Mouse (Mus musculus): ENCODE measurements around the gene Zfp563.

Gene Zfp563

DNA sequence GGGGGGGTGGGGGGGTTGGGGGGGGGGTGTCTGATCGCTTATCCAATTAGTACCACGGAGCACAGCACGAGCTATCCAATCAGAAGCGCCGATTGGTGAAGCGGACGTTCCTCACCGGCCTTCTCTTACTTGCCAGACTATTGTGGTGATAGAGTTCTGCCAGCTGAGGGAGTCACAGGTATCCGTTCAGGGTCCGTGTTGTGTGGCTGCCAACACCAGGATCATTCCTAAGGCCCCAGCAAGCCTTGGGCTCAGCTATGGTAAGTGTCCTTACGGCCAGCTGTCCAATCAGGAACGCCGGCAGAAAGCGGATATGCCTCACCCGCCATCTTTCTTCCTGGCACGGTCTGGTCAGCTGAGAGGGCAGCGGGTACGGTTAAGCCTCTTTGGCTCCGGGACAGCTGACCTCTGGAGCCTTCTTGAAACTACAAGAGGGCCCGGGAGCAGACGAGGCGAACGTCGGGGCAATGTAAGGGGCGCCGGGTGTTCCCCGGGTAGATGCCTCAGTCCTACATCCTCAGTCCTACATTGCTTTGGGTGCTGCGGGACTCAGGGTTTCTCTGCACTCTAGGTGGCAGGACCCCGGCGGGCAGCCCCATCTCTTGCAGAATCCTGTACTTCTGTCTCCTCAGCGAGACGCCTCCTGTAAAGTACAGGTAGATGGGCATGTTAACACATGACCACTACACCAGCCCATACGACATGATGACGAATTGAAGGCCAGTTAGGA lies at the start of gene Zfp563:
Zfp563 (plus strand) TSS at position 91 of the 730 bp plus-strand sequence.
- peak; percentile 96 for ATAC-seq (ENCODE audit: low TSS enrichment)

DNA sequence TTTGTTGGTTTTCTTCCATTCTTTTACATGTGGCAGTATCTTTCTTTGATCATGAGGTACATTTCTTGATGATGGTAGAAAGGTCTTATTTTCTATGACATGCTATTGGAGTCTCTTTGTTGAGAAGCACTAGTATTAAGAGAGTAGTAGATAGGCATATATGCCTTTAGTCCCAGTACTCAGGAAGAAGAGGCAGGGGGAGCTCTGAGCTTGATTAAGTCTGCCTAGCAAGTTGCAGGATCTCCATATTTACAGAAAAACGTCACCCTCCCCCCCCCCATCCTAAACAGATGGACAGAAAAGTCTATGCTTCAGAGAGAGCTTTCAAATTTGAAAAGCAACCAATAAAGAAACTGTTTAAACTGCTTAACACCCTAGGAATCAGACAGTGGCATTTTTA lies 30.3 kb upstream of the Zfp563 start:
- ATAC-seq (ENCODE audit: low TSS enrichment), result no peak

DNA sequence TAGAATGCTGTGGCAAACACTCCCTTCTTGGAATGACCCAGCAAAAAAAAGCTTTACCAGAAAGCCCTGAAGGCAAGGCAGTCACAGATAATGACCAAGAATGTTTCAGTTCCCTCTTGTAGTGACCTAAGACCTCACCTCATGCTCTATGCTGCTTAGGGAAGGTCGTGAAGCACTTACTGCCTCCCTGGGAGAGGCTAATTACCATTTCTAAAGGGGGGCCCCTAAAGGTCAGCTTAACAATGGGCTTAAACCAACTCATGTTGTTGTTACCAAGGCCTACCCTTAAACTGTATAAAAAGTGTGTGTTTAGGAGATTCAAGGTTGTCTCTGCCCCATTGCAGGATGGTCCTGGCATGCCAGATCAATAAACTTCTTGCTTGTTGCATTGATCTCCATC lies 26.1 kb upstream of the Zfp563 start:
- no peak for ATAC-seq (ENCODE audit: low TSS enrichment)

DNA sequence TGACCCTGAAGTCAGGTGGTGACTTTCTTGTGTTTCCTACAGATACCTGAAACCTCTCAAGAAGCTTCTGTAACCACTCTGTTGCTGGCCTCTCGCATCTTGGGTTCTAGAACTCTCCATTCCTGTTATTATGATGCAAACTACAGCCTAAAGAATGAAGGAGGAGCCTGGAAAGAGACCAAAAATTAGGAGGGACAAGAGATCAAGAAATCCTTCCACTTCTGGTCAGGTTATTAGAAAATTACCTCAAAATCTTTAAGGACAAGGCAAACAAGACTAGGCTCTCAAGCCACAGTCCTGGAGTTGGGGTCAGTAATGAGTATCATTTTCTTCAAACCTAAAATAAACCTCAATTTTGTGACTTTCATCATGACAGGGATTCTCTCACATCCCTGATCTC lies 21.2 kb upstream of the Zfp563 start, which contains the start of gene 4921501E09Rik:
4921501E09Rik (minus strand) TSS at position 101 of the 400 bp plus-strand sequence.
- no peak for ATAC-seq (ENCODE audit: low TSS enrichment)

DNA sequence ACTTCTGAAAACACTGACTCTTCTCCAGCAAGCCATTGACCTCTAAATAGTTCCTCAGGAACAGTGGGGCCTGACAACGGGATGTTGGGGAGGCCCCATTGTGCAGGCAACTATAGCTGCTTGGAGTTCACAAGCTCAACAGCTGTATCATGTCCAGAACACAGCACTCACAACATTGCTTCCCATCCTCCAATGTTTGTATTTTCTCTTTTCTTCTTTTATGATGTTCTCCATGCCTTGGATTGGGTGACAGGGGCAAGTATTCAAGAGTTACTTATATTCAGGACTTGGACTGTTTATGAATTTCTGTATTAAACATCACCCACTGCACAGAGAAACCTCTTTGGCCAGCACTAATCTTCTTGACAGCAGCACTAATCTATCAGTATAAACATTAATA lies 2.5 kb downstream of the Zfp563 start:
- ATAC-seq (ENCODE audit: low TSS enrichment), result no peak

DNA sequence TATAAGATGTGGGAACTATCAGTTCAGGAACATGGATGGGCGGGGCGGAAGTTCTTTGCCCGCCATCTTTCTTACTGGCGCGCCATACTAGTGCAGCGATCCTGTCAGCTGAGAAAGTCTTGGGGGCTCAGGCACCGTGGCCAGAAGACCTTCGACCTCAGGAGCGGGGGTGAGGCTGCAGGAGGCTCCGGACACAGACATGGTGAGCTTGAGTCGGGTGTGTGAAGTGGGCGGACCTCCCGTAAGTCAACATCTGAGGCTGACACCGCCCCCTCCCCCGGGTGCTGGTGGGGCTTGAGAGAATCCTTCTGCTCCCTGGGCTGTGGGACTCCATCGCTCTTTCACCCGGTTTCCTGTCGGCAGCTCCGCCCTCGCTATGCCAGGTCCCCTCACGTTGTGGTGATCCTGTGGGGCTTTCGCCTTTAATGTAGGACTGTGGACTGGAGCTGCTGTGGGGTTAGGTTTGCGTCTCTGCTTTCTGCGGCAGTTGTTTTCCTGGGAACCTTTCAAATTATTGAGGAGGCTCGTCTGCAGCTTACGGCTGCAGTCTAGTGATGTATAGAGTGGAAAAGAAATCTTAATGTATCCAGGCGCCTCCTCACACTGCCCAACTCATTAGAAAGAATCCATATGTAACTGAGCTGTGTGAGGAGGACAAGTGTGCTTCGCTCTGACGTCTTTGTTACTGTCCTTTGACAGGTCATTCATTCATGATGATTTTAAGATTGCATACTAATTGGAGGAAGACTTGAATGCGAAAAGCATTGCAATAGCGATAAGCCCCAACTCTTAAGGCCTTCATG lies 3.5 kb downstream of the Zfp563 start:
- peak; percentile 78 for ATAC-seq (ENCODE audit: low TSS enrichment)

DNA sequence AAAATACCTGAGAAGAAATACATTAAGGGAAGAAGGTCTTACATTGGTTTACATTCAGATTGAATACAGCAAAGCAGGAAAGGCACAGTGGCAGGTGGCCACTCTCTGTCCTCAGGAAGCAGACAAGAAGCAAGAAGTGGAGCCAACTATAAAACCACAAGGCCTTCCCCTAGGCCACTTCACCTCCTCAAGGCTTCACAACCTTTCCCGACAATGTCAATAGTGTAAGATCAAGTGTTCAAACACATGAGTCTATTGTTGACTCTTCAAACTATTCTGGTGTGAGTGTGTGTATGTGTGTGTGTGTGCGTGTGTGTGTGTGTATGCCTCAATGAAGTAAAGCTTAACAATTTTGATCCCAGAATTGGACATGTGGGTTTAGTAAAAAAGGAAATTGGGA lies 8.3 kb downstream of the Zfp563 start:
- no peak for ATAC-seq (ENCODE audit: low TSS enrichment)

DNA sequence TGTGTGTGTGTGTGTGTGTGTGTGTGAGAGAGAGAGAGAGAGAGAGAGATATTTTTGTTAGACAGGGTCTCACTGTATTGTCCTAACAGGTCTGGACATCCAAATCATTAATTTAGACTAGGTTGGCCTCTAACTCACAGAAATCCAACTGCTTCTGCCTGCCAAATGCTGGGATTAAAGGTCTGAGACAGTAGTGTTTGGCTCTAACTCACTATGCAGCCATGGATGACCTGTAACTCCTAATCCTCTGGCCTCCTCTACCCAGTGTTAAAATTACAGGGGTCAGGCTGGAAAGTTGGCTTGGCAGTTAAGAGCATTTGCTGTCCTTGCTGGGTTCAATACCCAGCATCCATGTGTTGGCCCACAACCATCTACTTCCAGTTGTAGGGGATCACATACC lies 35.4 kb downstream of the Zfp563 start:
- no peak for ATAC-seq (ENCODE audit: low TSS enrichment)

DNA sequence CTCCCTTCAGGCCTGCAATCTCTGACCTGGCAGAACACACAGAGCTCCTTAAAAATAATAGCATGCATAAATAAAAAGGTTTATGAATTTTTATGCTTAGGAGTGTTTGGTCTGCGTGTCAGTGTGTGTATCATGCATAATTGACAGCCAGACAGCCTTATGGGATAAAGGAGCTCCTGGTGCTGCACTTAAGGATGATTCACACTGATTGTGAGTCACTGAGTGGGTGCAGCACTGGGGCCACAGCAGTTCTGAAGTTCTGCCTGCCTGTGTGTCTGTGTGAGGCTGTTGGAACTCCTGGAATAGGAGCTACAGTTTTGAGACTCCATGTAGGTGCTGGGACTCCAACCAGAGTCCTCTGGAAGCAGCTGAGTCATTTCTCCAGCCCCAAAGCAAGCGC lies 37.1 kb downstream of the Zfp563 start:
- ATAC-seq (ENCODE audit: low TSS enrichment), result peak; percentile 72; the same call in 1 of the 2 replicates

DNA sequence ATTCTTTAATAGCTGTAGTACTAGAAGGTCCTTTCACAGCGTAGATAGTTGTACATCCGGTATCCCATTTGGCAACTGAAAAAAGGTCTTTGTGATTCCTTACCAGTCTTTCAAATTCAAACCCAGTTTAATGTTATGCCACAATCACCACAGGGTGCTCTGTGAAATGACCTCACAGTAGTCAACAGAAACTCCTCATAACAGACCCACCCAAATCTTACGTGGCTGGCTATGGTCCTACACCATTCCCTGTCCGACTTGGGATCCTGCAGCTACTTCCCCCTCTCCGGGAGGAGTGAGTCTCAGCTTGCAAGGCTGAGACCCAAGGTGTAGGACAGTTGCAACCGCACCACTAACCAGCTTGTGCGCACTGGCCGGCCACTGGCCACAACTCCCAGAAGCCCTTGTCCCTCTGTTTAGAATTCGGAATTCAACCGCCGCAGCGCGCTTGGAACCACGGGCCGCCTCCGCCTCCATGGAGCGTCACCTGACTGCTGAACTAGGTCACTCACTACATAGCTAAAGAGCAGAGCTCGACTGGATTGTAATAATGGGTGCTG lies 50.2 kb downstream of the Zfp563 start, which contains the start of gene Morc2b:
Morc2b (minus strand) TSS at position 423 of the 560 bp plus-strand sequence.
- ATAC-seq (ENCODE audit: low TSS enrichment), result no peak

All from frontal cortex, adult (tissue).